In genomic region chr17:14103018-14103417, GRCm38 (mm10) we compare ENCODE assay signal across 22 mouse cellular contexts. TPM values are rescaled to one million over a fixed set of nuclear protein-coding genes. Genes with fewer than 3 reads are reported as not detected.
DNase-seq lines count a peak whose midpoint lies in the region; ATAC-seq and TF ChIP-seq lines count a peak whose summit lies in the region.
"Not testable (repeated sequence)": the region's sequence is repeated elsewhere in the genome, so short reads cannot be mapped to it uniquely, and the experiment has no call there.
"Had no signal": no experiment of that assay in that cellular context is flagged by ENCODE, and none has a peak within 500 bp of the region (broad histone marks: within the 10 kb centered on the region; RNA-seq: fewer than 3 reads in every experiment).

No protein-coding gene starts in this region.

- intact Hi-C loops in gastrocnemius, adult 2 months (cut with DNase I), result not testable (repeated sequence)

- H3K27me3 ChIP-seq in hindbrain, postnatal 0 days (ENCODE audit: insufficient read depth, low read length); lung, embryonic 14.5 days (ENCODE audit: insufficient read depth, low read length); stomach, postnatal 0 days (ENCODE audit: control insufficient read depth, insufficient read depth, low read length): not testable (repeated sequence)

- H3K27ac ChIP-seq in gastrocnemius, adult 2 months; hindbrain, postnatal 0 days; layer of hippocampus, adult 2 months; lung, embryonic 14.5 days (ENCODE audit: low read depth); stomach, postnatal 0 days (replicated peaks): not testable (repeated sequence)

- H3K9me3 ChIP-seq in hindbrain, postnatal 0 days (ENCODE audit: low read length); lung, embryonic 14.5 days (ENCODE audit: low read depth, low read length); stomach, postnatal 0 days (ENCODE audit: control insufficient read depth, low read length): not testable (repeated sequence)

- peak; percentile 31 for DNase-seq in A20 (ENCODE audit: low read depth, low spot score)
- DNase-seq in R1 (ENCODE audit: low read depth, low spot score), result peak; percentile 28
- DNase-seq in embryo, embryonic 10 days (ENCODE audit: low spot score), result peak; percentile 20
- not testable (repeated sequence) for DNase-seq in gastrocnemius, adult 2 months; hindbrain, postnatal 0 days (ENCODE audit: low spot score); layer of hippocampus, adult 2 months (ENCODE audit: low spot score in 2 of 2)
- DNase-seq in lung, embryonic 14.5 days, result peak; percentile 41
- DNase-seq in stomach, postnatal 0 days (ENCODE audit: low spot score), result peak; percentile 41

- H3K9ac ChIP-seq in hindbrain, postnatal 0 days (replicated peaks; ENCODE audit: low read length); lung, embryonic 14.5 days; stomach, postnatal 0 days (ENCODE audit: low read length): not testable (repeated sequence)

- TF ChIP-seq CTCF in gastrocnemius, adult 2 months (IDR thresholded peaks at IDR 0.05), result peak; percentile 28; the same call in 1 of the 2 replicates
- TF ChIP-seq CTCF in hindbrain, postnatal 0 days (IDR thresholded peaks at IDR 0.05; ENCODE audit: low read depth), result peak; percentile 43; the same call in 1 of the 2 replicates
- TF ChIP-seq CTCF in layer of hippocampus, adult 2 months (conservative IDR thresholded peaks at IDR 0.05), result peak; percentile 71
- TF ChIP-seq CTCF in lung, embryonic 14.5 days (IDR thresholded peaks at IDR 0.05; ENCODE audit: low read depth), result peak; percentile 55
- TF ChIP-seq CTCF in stomach, postnatal 0 days (IDR thresholded peaks at IDR 0.05; ENCODE audit: low read depth), result peak; percentile 65

- TF ChIP-seq EP300 in stomach, postnatal 0 days (optimal IDR thresholded peaks at IDR 0.05), result not testable (repeated sequence)

- not testable (repeated sequence) for H3K4me2 ChIP-seq in hindbrain, postnatal 0 days (ENCODE audit: low read depth, low read length); lung, embryonic 14.5 days; stomach, postnatal 0 days (replicated peaks; ENCODE audit: low read depth)

- not testable (repeated sequence) for H3K4me1 ChIP-seq in hindbrain, postnatal 0 days (ENCODE audit: insufficient read depth, low read length); lung, embryonic 14.5 days (ENCODE audit: insufficient read depth); stomach, postnatal 0 days (replicated peaks; ENCODE audit: control insufficient read depth, insufficient read depth)

- not testable (repeated sequence) for H3K36me3 ChIP-seq in hindbrain, postnatal 0 days (ENCODE audit: insufficient read depth, low read length); lung, embryonic 14.5 days (ENCODE audit: insufficient read depth); stomach, postnatal 0 days (ENCODE audit: control insufficient read depth, insufficient read depth, low read length)

- 36% methylated on average over 3 of the region's 3 CpGs for WGBS in hindbrain, postnatal 0 days
- WGBS in lung, embryonic 14.5 days, result 17% methylated on average over 3 of the region's 3 CpGs
- WGBS in stomach, postnatal 0 days, result 18% methylated on average over 3 of the region's 3 CpGs

- not testable (repeated sequence) for ATAC-seq in hindbrain, postnatal 0 days; lung, embryonic 14.5 days (ENCODE audit: insufficient read depth); stomach, postnatal 0 days (ENCODE audit: low FRiP score, low TSS enrichment)

- not testable (repeated sequence) for H3K4me3 ChIP-seq in gastrocnemius, adult 2 months; hindbrain, postnatal 0 days (ENCODE audit: low read length); layer of hippocampus, adult 2 months; lung, embryonic 14.5 days (ENCODE audit: low read depth, low read length); stomach, postnatal 0 days (ENCODE audit: low read depth, low read length)

RNA-seq across cellular contexts. Expression of gene Gm7358, which starts 43.7 kb away (rescaled TPM):
- total RNA-seq in gastrocnemius, adult 2 months (2021), result not detected
- total RNA-seq in hindbrain, postnatal 0 days (2014; rRNA removed), result not detected in 2 replicates
- polyA plus RNA-seq in hindbrain, postnatal 0 days (2015; fragmentation: Nextera tagmentation; extraction: Ambion mirVana), result not detected in 2 replicates
- not detected for total RNA-seq in layer of hippocampus, adult 2 months (2021)
- not detected in 2 replicates for polyA plus RNA-seq in lung, embryonic 14.5 days (2014; fragmentation: Nextera tagmentation; extraction: Ambion mirVana)
- polyA plus RNA-seq in stomach, postnatal 0 days (2015; fragmentation: Nextera tagmentation; extraction: Ambion mirVana), result not detected in 2 replicates
- total RNA-seq: gastrocnemius, adult 18-20 months; hematopoietic stem cell, adult 5-6 weeks; left cerebral cortex, adult 8-10 months; megakaryocyte, adult 5-6 weeks had no signal
- polyA plus RNA-seq: embryonic facial prominence, embryonic 15.5 days; forebrain, embryonic 10.5 days; gonadal fat pad, adult 2 months; heart, embryonic 13.5 days; hindbrain, embryonic 16.5 days; limb, embryonic 10.5 days; liver, embryonic 13.5 days; midbrain, embryonic 13.5 days; neural tube, embryonic 13.5 days; urinary bladder, adult 2 months had no signal
